Comparison of ENCODE assay signal across 19 mouse cellular contexts in the genomic region with DNA sequence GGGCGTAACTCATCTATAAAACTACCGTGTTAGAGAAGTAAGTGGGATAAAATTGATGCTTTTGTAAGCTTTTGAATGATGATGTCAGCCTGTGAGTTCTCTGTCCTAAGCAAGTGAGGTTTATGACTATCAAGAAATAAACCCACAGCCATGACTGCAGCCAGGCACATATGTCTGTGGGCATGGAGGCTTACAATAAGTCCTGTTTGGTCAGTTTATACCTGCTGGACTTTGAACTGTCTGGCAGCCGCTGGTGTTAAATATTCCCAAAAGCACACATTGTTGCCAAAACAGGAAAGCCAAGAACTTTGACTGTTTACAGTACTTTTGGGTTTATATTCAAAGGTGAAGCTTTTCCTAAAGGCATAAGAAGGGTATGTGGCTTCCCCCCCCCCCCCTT. TPM values are rescaled to one million over a fixed set of nuclear protein-coding genes. Genes with fewer than 3 reads are reported as not detected.
A peak's percentile ranks its signal among the peaks of the same experiment; 100 is the strongest.
DNase-seq lines count a peak whose midpoint lies in the region; ATAC-seq and TF ChIP-seq lines count a peak whose summit lies in the region.
"Had no signal": no experiment of that assay in that cellular context is flagged by ENCODE, and none has a peak within 500 bp of the region (broad histone marks: within the 10 kb centered on the region; RNA-seq: fewer than 3 reads in every experiment).

No protein-coding gene starts in this region.

- 0 out of 2 replicates have a peak overlapping the region, but pooled peaks have one; percentile 31 for H3K27ac ChIP-seq in liver, embryonic 15.5 days (replicated peaks)
- H3K27ac ChIP-seq in liver, embryonic 12.5 days = no peak overlapping the region
- H3K27ac ChIP-seq in intestine, postnatal 0 days (ENCODE audit: low read depth, low read length) = no peak overlapping the region
- peak overlapping the region; percentile 88 for H3K27ac ChIP-seq in stomach, postnatal 0 days (replicated peaks)
- H3K27ac ChIP-seq: heart, embryonic 13.5 days; liver, embryonic 14.5 days; neural tube, embryonic 12.5 days had no signal

- no peak overlapping the region for H3K9ac ChIP-seq in liver, embryonic 15.5 days
- no peak overlapping the region for H3K9ac ChIP-seq in liver, embryonic 12.5 days
- no peak overlapping the region for H3K9ac ChIP-seq in intestine, postnatal 0 days (ENCODE audit: low read depth, low read length)
- H3K9ac ChIP-seq in stomach, postnatal 0 days (ENCODE audit: low read length) = peak overlapping the region; percentile 45; the same call in 1 of the 2 replicates
- H3K9ac ChIP-seq: heart, embryonic 13.5 days; liver, embryonic 14.5 days; neural tube, embryonic 12.5 days had no signal

- TF ChIP-seq EP300 in stomach, postnatal 0 days (optimal IDR thresholded peaks at IDR 0.05) = no peak

- peak; percentile 72 to 80 for DNase-seq in kidney, postnatal 25 days
- peak; percentile 74 for DNase-seq in stomach, postnatal 0 days (ENCODE audit: low spot score)
- DNase-seq in lung, postnatal 10 days = no peak
- DNase-seq: adrenal gland, postnatal 36 days; cerebellum, adult 8-10 months; heart, adult 11 months; heart, postnatal 4 days; layer of hippocampus, adult 9-11 months; lung, postnatal 36 days; thymus, postnatal 25 days had no signal

- WGBS in liver, embryonic 15.5 days (ENCODE audit: insufficient replicate concordance) = 83% methylated on average over 3 of the region's 3 CpGs
- 86% methylated on average over 3 of the region's 3 CpGs for WGBS in liver, embryonic 12.5 days (ENCODE audit: insufficient replicate concordance)
- WGBS in intestine, postnatal 0 days = 26% methylated on average over 3 of the region's 3 CpGs
- WGBS in stomach, postnatal 0 days = 45% methylated on average over 3 of the region's 3 CpGs

- no peak overlapping the region for H3K4me2 ChIP-seq in liver, embryonic 15.5 days
- H3K4me2 ChIP-seq in liver, embryonic 12.5 days = no peak overlapping the region
- peak overlapping the region; percentile 17; the same call in 1 of the 2 replicates for H3K4me2 ChIP-seq in intestine, postnatal 0 days (replicated peaks; ENCODE audit: low read depth)
- H3K4me2 ChIP-seq in stomach, postnatal 0 days (replicated peaks; ENCODE audit: low read depth) = peak overlapping the region; percentile 38
- H3K4me2 ChIP-seq: heart, embryonic 13.5 days; neural tube, embryonic 12.5 days had no signal

- no peak for TF ChIP-seq CTCF in intestine, postnatal 0 days (IDR thresholded peaks at IDR 0.05; ENCODE audit: low read depth)
- TF ChIP-seq CTCF in stomach, postnatal 0 days (IDR thresholded peaks at IDR 0.05; ENCODE audit: low read depth) = no peak

- H3K4me1 ChIP-seq in liver, embryonic 15.5 days (replicated peaks) = peaks cover 34% of the 10 kb centered on the region
- H3K4me1 ChIP-seq in liver, embryonic 12.5 days = peaks cover 19% of the 10 kb centered on the region
- H3K4me1 ChIP-seq in intestine, postnatal 0 days (replicated peaks; ENCODE audit: control insufficient read depth, insufficient read depth, low read length) = peaks cover 5% of the 10 kb centered on the region
- 0 out of 2 replicates have a peak, but pooled peaks cover 5% of the 10 kb centered on the region for H3K4me1 ChIP-seq in stomach, postnatal 0 days (replicated peaks; ENCODE audit: control insufficient read depth, insufficient read depth)
- H3K4me1 ChIP-seq: neural tube, embryonic 12.5 days had no signal

- H3K27me3 ChIP-seq in liver, embryonic 15.5 days = no peaks in the 10 kb centered on the region
- H3K27me3 ChIP-seq in liver, embryonic 12.5 days (replicated peaks) = no peaks in the 10 kb centered on the region
- no peaks in the 10 kb centered on the region for H3K27me3 ChIP-seq in intestine, postnatal 0 days (replicated peaks; ENCODE audit: control insufficient read depth, insufficient read depth, low read length)
- no peaks in the 10 kb centered on the region for H3K27me3 ChIP-seq in stomach, postnatal 0 days (ENCODE audit: control insufficient read depth, insufficient read depth, low read length)
- H3K27me3 ChIP-seq: heart, embryonic 13.5 days; neural tube, embryonic 12.5 days had no signal

- H3K9me3 ChIP-seq in liver, embryonic 15.5 days (replicated peaks) = no peaks in the 10 kb centered on the region
- H3K9me3 ChIP-seq in liver, embryonic 12.5 days (replicated peaks) = no peaks in the 10 kb centered on the region
- H3K9me3 ChIP-seq in intestine, postnatal 0 days (ENCODE audit: control insufficient read depth) = no peaks in the 10 kb centered on the region
- no peaks in the 10 kb centered on the region for H3K9me3 ChIP-seq in stomach, postnatal 0 days (ENCODE audit: control insufficient read depth, low read length)
- H3K9me3 ChIP-seq: G1E; heart, embryonic 13.5 days; neural tube, embryonic 12.5 days had no signal

- no peak overlapping the region for H3K4me3 ChIP-seq in liver, embryonic 15.5 days (replicated peaks)
- no peak overlapping the region for H3K4me3 ChIP-seq in liver, embryonic 12.5 days
- H3K4me3 ChIP-seq in intestine, postnatal 0 days (ENCODE audit: low read depth, low read length) = no peak overlapping the region
- no peak overlapping the region for H3K4me3 ChIP-seq in stomach, postnatal 0 days (ENCODE audit: low read depth, low read length)
- H3K4me3 ChIP-seq: heart, embryonic 13.5 days; neural tube, embryonic 12.5 days had no signal

- H3K36me3 ChIP-seq in liver, embryonic 15.5 days (replicated peaks) = 0 out of 2 replicates have a peak, but pooled peaks cover 20% of the 10 kb centered on the region
- peaks cover 5% of the 10 kb centered on the region; the same call in 1 of the 2 replicates for H3K36me3 ChIP-seq in liver, embryonic 12.5 days
- no peaks in the 10 kb centered on the region; the same call in 1 of the 2 replicates for H3K36me3 ChIP-seq in intestine, postnatal 0 days (ENCODE audit: control insufficient read depth, insufficient read depth)
- H3K36me3 ChIP-seq in stomach, postnatal 0 days (ENCODE audit: control insufficient read depth, insufficient read depth, low read length) = no peaks in the 10 kb centered on the region; the same call in 1 of the 2 replicates
- H3K36me3 ChIP-seq: heart, embryonic 13.5 days; neural tube, embryonic 12.5 days had no signal

- ATAC-seq in liver, embryonic 15.5 days (ENCODE audit: insufficient read depth) = no peak
- ATAC-seq in liver, embryonic 12.5 days = no peak
- ATAC-seq in intestine, postnatal 0 days = peak; percentile 58; the same call in 1 of the 2 replicates
- ATAC-seq in stomach, postnatal 0 days (ENCODE audit: low FRiP score, low TSS enrichment) = peak; percentile 62; the same call in 1 of the 2 replicates
- no peak for ATAC-seq in CD4-positive, CD25-positive, alpha-beta regulatory T cell, adult 4 months
- ATAC-seq: hindbrain, embryonic 16.5 days had no signal

RNA-seq across cellular contexts. Expression of a gene that starts 2.2 kb away (rescaled TPM):
- polyA plus RNA-seq in liver, embryonic 15.5 days (2015; fragmentation: Nextera tagmentation; extraction: Ambion mirVana) = 0.82 and 1.1 TPM in 2 replicates
- polyA plus RNA-seq in liver, embryonic 12.5 days (2016; fragmentation: Nextera tagmentation; extraction: Ambion mirVana) = 0.24 and 0.35 TPM in 2 replicates
- polyA plus RNA-seq in intestine, postnatal 0 days (2015; fragmentation: Nextera tagmentation; extraction: Ambion mirVana) = 0.24 and 0.26 TPM in 2 replicates
- polyA plus RNA-seq in stomach, postnatal 0 days (2015; fragmentation: Nextera tagmentation; extraction: Ambion mirVana) = 19.2 and 22.7 TPM in 2 replicates
- polyA plus RNA-seq in CD4-positive, CD25-positive, alpha-beta regulatory T cell, adult 4 months (2017; shearing (Covaris generic)) = 1 to 10 TPM in 1 of 2 experiments, under 1 TPM in 1; 0.65 to 1.6 TPM

Comparison
In these comparisons a context has a peak if more than half of its experiments do, and no peak if none do; other contexts are left out.
1. H3K27ac ChIP-seq: peak in liver, embryonic 15.5 days (single experiment) and stomach, postnatal 0 days (single experiment); none in liver, embryonic 12.5 days (single experiment) and intestine, postnatal 0 days (single experiment).
2. ATAC-seq: peak in intestine, postnatal 0 days (single experiment) and stomach, postnatal 0 days (single experiment); none in liver, embryonic 15.5 days (single experiment), liver, embryonic 12.5 days (single experiment) and CD4-positive, CD25-positive, alpha-beta regulatory T cell, adult 4 months (single experiment).
3. H3K4me2 ChIP-seq: peak in intestine, postnatal 0 days (single experiment) and stomach, postnatal 0 days (single experiment); none in liver, embryonic 15.5 days (single experiment) and liver, embryonic 12.5 days (single experiment).